Mouse (Mus musculus) midbrain, embryonic 13.5 days (tissue): ENCODE results near the gene Prss21. TPM values are rescaled to one million over a fixed set of nuclear protein-coding genes. Genes with fewer than 3 reads are reported as not detected.
A peak's percentile ranks its signal among the peaks of the same experiment; 100 is the strongest.

Source experiments
- ATAC-seq: fragments of 200-750 bp; cut with Nextera tagmentation; 2 replicates; pipeline ENCODE4 v1.8.0; 2017; ENCODE audit warnings: mild to moderate bottlenecking, moderate TSS enrichment, moderate library complexity
- H3K27ac ChIP-seq: fragments of 300-500 bp; sonication (generic); 2 replicates; pipeline ENCODE4 v1.5.1; 2015; ENCODE audit warnings: inconsistent platforms, mild to moderate bottlenecking, moderate library complexity
- H3K27me3 ChIP-seq: fragments of 300-500 bp; sonication (generic); 2 replicates; pipeline ENCODE4 v1.6.1; 2015; ENCODE audit warnings: mild to moderate bottlenecking, inconsistent platforms
- H3K36me3 ChIP-seq: fragments of 300-500 bp; sonication (generic); 2 replicates; pipeline ENCODE4 v1.6.1; 2015; ENCODE audit warnings: mild to moderate bottlenecking, inconsistent platforms
- H3K4me1 ChIP-seq: fragments of 300-500 bp; sonication (generic); replicated peaks from 2 replicates; pipeline ENCODE4 v1.6.1; 2015; ENCODE audit warnings: inconsistent platforms
- H3K4me2 ChIP-seq: fragments of 300-500 bp; sonication (generic); replicated peaks from 2 replicates; pipeline ENCODE4 v1.6.1; 2015; ENCODE audit warnings: moderate library complexity, mild to moderate bottlenecking, inconsistent platforms
- H3K4me3 ChIP-seq: fragments of 300-500 bp; sonication (generic); replicated peaks from 2 replicates; pipeline ENCODE4 v1.5.1; 2015; ENCODE audit warnings: mild to moderate bottlenecking, inconsistent platforms
- H3K9ac ChIP-seq: fragments of 300-500 bp; sonication (generic); replicated peaks from 2 replicates; pipeline ENCODE4 v1.6.1; 2015; ENCODE audit warnings: mild to moderate bottlenecking, inconsistent platforms
- H3K9me3 ChIP-seq: fragments of 300-500 bp; sonication (generic); 2 replicates; pipeline ENCODE4 v1.6.1; 2016; ENCODE audit warnings: mild to moderate bottlenecking, inconsistent platforms
- WGBS: fragments of 180-500 bp; shearing (Covaris S2); methylation state at CpG from one replicate; pipeline ENCODE4 v1.1.7; 2015; 5-methylcytosine and 5-hydroxymethylcytosine counted together
- polyA plus RNA-seq: library from polyadenylated mRNA; unstranded; fragments of >200 nt; fragmentation: Nextera tagmentation; extraction: Ambion mirVana; gene quantifications from 2 replicates; pipeline ENCODE4 v1.2.1, GENCODE M21; 2015

The Prss21 gene
- polyA plus RNA-seq, 1 experiment from 2014 or later, result not detected

- H3K27me3 ChIP-seq, result no peaks in the 10 kb centered on the region
- no peak overlapping the region for H3K27ac ChIP-seq
- H3K9ac ChIP-seq, result no peak overlapping the region
- no peak overlapping the region for H3K4me2 ChIP-seq
- 33% methylated on average over 4 of the region's 4 CpGs for WGBS
- H3K4me3 ChIP-seq, result no peak overlapping the region
- peaks cover 2% of the 10 kb centered on the region; the same call in 1 of the 2 replicates for H3K4me1 ChIP-seq
- 0 out of 2 replicates have a peak, but pooled peaks have one; percentile 2 for ATAC-seq
- H3K9me3 ChIP-seq, result no peaks in the 10 kb centered on the region
- no peaks in the 10 kb centered on the region for H3K36me3 ChIP-seq
Measured at GRCm38 (mm10) chr17:23841145-23841544, 26.7 kb upstream of the Prss21 start.

- Histone ChIP-seq H3K36me3 (no peaks in the 10 kb centered on the region), H3K4me3 (no peak overlapping the region), H3K9ac (no peak overlapping the region), H3K4me2 (peak overlapping the region; percentile 32; the same call in 1 of the 2 replicates), H3K27me3 (0 out of 2 replicates have a peak, but pooled peaks cover 2% of the 10 kb centered on the region), H3K4me1 (no peaks in the 10 kb centered on the region), H3K9me3 (no peaks in the 10 kb centered on the region), H3K27ac (no peak overlapping the region)
- peak; percentile 20; the same call in 1 of the 2 replicates for ATAC-seq
- 40% methylated on average over 23 of the region's 23 CpGs for WGBS
Measured at GRCm38 (mm10) chr17:23843141-23843811, 24.6 kb upstream of the Prss21 start.

GRCm38 (mm10) chr17:23843812-23844273, 24.0 kb upstream of the Prss21 start, which contains the start of the genes Prss32 and Prss41:
Gene Prss32 (plus strand): TSS chr17:23843855.
Gene Prss41 (minus strand): TSS chr17:23844172.
- Histone ChIP-seq H3K4me1 (no peaks in the 10 kb centered on the region), H3K4me3 (peak within 1 kb of the TSS; percentile 14; the same call in 1 of the 2 replicates), H3K36me3 (no peaks in the 10 kb centered on the region), H3K9ac (no peak within 1 kb of the TSS), H3K4me2 (peak within 1 kb of the TSS; percentile 32), H3K27me3 (0 out of 2 replicates have a peak, but pooled peaks cover 3% of the 10 kb centered on the region), H3K9me3 (no peaks in the 10 kb centered on the region), H3K27ac (no peak within 1 kb of the TSS)
- WGBS, result 11% methylated on average over 19 of the region's 19 CpGs
- ATAC-seq, result no peak

GRCm38 (mm10) chr17:23850028-23850427, 17.8 kb upstream of the Prss21 start:
- Histone ChIP-seq H3K4me2 (no peak overlapping the region), H3K9me3 (no peaks in the 10 kb centered on the region), H3K36me3 (no peaks in the 10 kb centered on the region), H3K4me1 (no peaks in the 10 kb centered on the region), H3K27me3 (0 out of 2 replicates have a peak, but pooled peaks cover 3% of the 10 kb centered on the region), H3K9ac (no peak overlapping the region), H3K27ac (no peak overlapping the region), H3K4me3 (no peak overlapping the region)
- no peak for ATAC-seq
- WGBS, result 60% methylated on average over 2 of the region's 2 CpGs

GRCm38 (mm10) chr17:23850853-23851749, 16.8 kb upstream of the Prss21 start:
- H3K27ac ChIP-seq, result no peak overlapping the region
- H3K36me3 ChIP-seq, result no peaks in the 10 kb centered on the region
- no peaks in the 10 kb centered on the region for H3K4me1 ChIP-seq
- no peak overlapping the region for H3K4me3 ChIP-seq
- 0 out of 2 replicates have a peak, but pooled peaks have one; percentile 17 for ATAC-seq
- H3K27me3 ChIP-seq, result 0 out of 2 replicates have a peak, but pooled peaks cover 3% of the 10 kb centered on the region
- no peak overlapping the region for H3K9ac ChIP-seq
- WGBS, result 62% methylated on average over 18 of the region's 19 CpGs
- no peaks in the 10 kb centered on the region for H3K9me3 ChIP-seq
- no peak overlapping the region for H3K4me2 ChIP-seq

GRCm38 (mm10) chr17:23853292-23853691, 14.6 kb upstream of the Prss21 start:
- H3K4me2 ChIP-seq, result no peak overlapping the region
- H3K9me3 ChIP-seq, result no peaks in the 10 kb centered on the region
- 36% methylated on average over 5 of the region's 5 CpGs for WGBS
- 0 out of 2 replicates have a peak, but pooled peaks cover 1% of the 10 kb centered on the region for H3K27me3 ChIP-seq
- peak; percentile 55; the same call in 1 of the 2 replicates for ATAC-seq
- no peaks in the 10 kb centered on the region for H3K36me3 ChIP-seq
- no peak overlapping the region for H3K27ac ChIP-seq
- H3K9ac ChIP-seq, result no peak overlapping the region
- H3K4me3 ChIP-seq, result no peak overlapping the region
- H3K4me1 ChIP-seq, result no peaks in the 10 kb centered on the region

- WGBS, result 86% methylated on average over 10 of the region's 10 CpGs
- no peaks in the 10 kb centered on the region for H3K9me3 ChIP-seq
Measured at GRCm38 (mm10) chr17:23854229-23854765, 13.6 kb upstream of the Prss21 start.

GRCm38 (mm10) chr17:23857193-23857592, 10.7 kb upstream of the Prss21 start:
- Histone ChIP-seq H3K27ac (no peak overlapping the region), H3K9me3 (no peaks in the 10 kb centered on the region), H3K27me3 (0 out of 2 replicates have a peak, but pooled peaks cover 6% of the 10 kb centered on the region), H3K9ac (no peak overlapping the region), H3K4me3 (no peak overlapping the region), H3K4me2 (no peak overlapping the region), H3K4me1 (no peaks in the 10 kb centered on the region), H3K36me3 (no peaks in the 10 kb centered on the region)
- 83% methylated on average over 6 of the region's 6 CpGs for WGBS
- no peak for ATAC-seq

More at GRCm38 (mm10) chr17:23854229-23854765, 13.6 kb upstream of the Prss21 start:
- H3K4me3 ChIP-seq, result no peak overlapping the region
- H3K36me3 ChIP-seq, result no peaks in the 10 kb centered on the region
- H3K4me1 ChIP-seq, result no peaks in the 10 kb centered on the region
- no peak overlapping the region for H3K27ac ChIP-seq
- no peak overlapping the region for H3K4me2 ChIP-seq
- no peaks in the 10 kb centered on the region for H3K27me3 ChIP-seq
- ATAC-seq, result no peak
- no peak overlapping the region for H3K9ac ChIP-seq

- no peaks in the 10 kb centered on the region for H3K9me3 ChIP-seq
- no peak overlapping the region for H3K4me2 ChIP-seq
- 83% methylated on average over 2 of the region's 2 CpGs for WGBS
- no peak overlapping the region for H3K27ac ChIP-seq
- H3K9ac ChIP-seq, result no peak overlapping the region
- no peaks in the 10 kb centered on the region for H3K4me1 ChIP-seq
- H3K27me3 ChIP-seq, result 0 out of 2 replicates have a peak, but pooled peaks cover 6% of the 10 kb centered on the region
- ATAC-seq, result no peak
- H3K4me3 ChIP-seq, result no peak overlapping the region
- H3K36me3 ChIP-seq, result no peaks in the 10 kb centered on the region
Measured at GRCm38 (mm10) chr17:23857913-23858312, 9.9 kb upstream of the Prss21 start.

GRCm38 (mm10) chr17:23862926-23863325, 4.9 kb upstream of the Prss21 start:
- ATAC-seq, result no peak
- Histone ChIP-seq H3K27ac (no peak overlapping the region), H3K9me3 (no peaks in the 10 kb centered on the region), H3K36me3 (no peaks in the 10 kb centered on the region), H3K4me1 (no peaks in the 10 kb centered on the region), H3K4me3 (no peak overlapping the region), H3K9ac (no peak overlapping the region), H3K4me2 (no peak overlapping the region), H3K27me3 (0 out of 2 replicates have a peak, but pooled peaks cover 6% of the 10 kb centered on the region)
- 84% methylated on average over 4 of the region's 4 CpGs for WGBS

GRCm38 (mm10) chr17:23868513-23868912, 657 bp downstream of the Prss21 start:
- no peak for ATAC-seq
- no peaks in the 10 kb centered on the region for H3K27me3 ChIP-seq
- no peak overlapping the region for H3K27ac ChIP-seq
- no peak overlapping the region for H3K9ac ChIP-seq
- no peak overlapping the region for H3K4me2 ChIP-seq
- no peaks in the 10 kb centered on the region for H3K9me3 ChIP-seq
- no peaks in the 10 kb centered on the region for H3K4me1 ChIP-seq
- WGBS, result 90% methylated on average over 11 of the region's 11 CpGs
- no peaks in the 10 kb centered on the region for H3K36me3 ChIP-seq
- H3K4me3 ChIP-seq, result no peak overlapping the region
